Mouse (Mus musculus): ENCODE data around the gene Phyh. TPM values are rescaled to one million over a fixed set of nuclear protein-coding genes. Genes with fewer than 3 reads are reported as not detected.

Gene Phyh
- polyA plus RNA-seq (2014; fragmentation: Nextera tagmentation; extraction: Ambion mirVana): 110 and 113 TPM in 2 replicates

DNA sequence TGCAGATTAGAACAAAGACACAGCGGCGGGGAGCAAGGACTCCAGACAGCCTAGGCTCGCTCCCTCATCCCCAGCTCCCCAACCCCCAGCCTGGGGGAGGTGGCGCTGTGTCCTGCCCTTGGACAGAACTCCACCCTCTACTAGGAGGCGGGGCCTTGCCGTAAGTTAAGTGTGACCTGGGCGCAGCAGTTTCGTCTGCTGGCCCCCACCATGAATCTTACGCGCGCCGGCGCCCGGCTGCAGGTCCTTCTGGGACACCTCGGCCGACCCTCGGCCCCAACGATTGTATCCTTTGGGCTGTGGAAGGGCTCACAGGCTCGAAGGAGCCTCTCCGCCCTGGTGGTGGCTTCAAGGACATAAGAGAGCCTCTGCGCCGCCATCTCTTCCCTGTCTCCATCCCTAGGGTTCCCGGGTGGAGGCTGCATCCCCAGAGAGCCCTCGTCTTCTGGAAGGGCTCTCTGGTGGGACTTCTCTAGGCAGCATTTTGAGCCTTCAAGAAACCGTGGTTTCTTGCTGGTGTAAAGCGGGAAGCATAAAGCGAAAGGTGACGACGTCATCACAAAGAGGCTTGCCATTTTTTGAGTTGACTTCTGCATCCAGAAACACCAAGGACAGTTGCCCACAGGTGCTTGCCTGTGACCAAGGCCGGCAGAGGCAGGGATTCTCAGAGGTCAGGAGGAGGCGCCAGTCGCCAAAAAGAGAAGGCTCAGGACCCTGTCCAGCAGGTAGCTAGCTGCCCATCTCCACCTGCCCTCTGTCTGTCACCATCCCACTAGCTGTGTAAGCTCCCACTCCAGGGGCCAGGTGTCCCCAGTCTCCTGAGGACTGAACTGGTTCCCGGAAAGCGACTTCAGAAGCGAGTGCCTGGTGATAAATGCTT lies at the start of gene Phyh:
TSS of gene Phyh (plus strand) at position 160 of the 880 bp plus-strand sequence.
- H3K36me3 ChIP-seq (ENCODE audit: control insufficient read depth, insufficient read depth, low read length): no peaks in the 10 kb centered on the region
- H3K9me3 ChIP-seq (replicated peaks; ENCODE audit: control insufficient read depth, low read length): no peaks in the 10 kb centered on the region
- no peaks in the 10 kb centered on the region for H3K27me3 ChIP-seq (ENCODE audit: control insufficient read depth, insufficient read depth, low read length)
- H3K4me1 ChIP-seq (ENCODE audit: control insufficient read depth, insufficient read depth, low read length): peaks cover 6% of the 10 kb centered on the region; the same call in 1 of the 2 replicates
- peak; percentile 95 for ATAC-seq (replicated peaks; ENCODE audit: insufficient number of reproducible peaks, low FRiP score, low TSS enrichment)
- H3K27ac ChIP-seq (ENCODE audit: low read depth, low read length): peak within 1 kb of the TSS; percentile 72
- H3K4me2 ChIP-seq: peak within 1 kb of the TSS; percentile 91
- H3K4me3 ChIP-seq (ENCODE audit: low read depth, low read length): peak within 1 kb of the TSS; percentile 63
- H3K9ac ChIP-seq (ENCODE audit: low read depth, low read length): peak within 1 kb of the TSS; percentile 79
- 7% methylated on average over 35 of the region's 35 CpGs for whole genome bisulfite sequencing (ENCODE audit: insufficient replicate concordance)

DNA sequence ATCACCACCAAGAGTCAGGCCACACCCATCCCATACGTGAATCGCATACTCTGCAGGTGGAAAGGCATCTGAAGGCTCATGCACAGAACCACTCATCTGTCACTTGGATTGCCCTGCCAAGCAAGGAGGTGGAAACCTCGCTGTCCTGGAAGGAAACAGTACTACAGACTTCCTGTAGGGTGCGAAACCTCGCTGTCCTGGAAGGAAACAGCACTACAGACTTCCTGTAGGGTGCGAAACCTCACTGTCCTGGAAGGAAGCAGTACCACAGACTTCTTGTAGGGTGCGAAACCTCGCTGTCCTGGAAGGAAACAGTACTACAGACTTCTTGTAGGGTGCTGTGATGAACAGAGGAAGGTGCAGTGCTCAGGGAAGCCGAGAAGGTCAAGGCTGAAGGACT lies 46.1 kb upstream of the Phyh start:
- H3K36me3 ChIP-seq (ENCODE audit: control insufficient read depth, insufficient read depth, low read length): no peaks in the 10 kb centered on the region
- H3K4me3 ChIP-seq (ENCODE audit: low read depth, low read length): no peak overlapping the region
- H3K27ac ChIP-seq (ENCODE audit: low read depth, low read length): no peak overlapping the region
- ATAC-seq (replicated peaks; ENCODE audit: insufficient number of reproducible peaks, low FRiP score, low TSS enrichment): no peak
- H3K9ac ChIP-seq (ENCODE audit: low read depth, low read length): no peak overlapping the region
- H3K4me1 ChIP-seq (ENCODE audit: control insufficient read depth, insufficient read depth, low read length): no peaks in the 10 kb centered on the region
- WGBS (ENCODE audit: insufficient replicate concordance): 71% methylated on average over 9 of the region's 9 CpGs
- no peaks in the 10 kb centered on the region for H3K27me3 ChIP-seq (ENCODE audit: control insufficient read depth, insufficient read depth, low read length)
- no peak overlapping the region for H3K4me2 ChIP-seq
- no peaks in the 10 kb centered on the region for H3K9me3 ChIP-seq (replicated peaks; ENCODE audit: control insufficient read depth, low read length)

DNA sequence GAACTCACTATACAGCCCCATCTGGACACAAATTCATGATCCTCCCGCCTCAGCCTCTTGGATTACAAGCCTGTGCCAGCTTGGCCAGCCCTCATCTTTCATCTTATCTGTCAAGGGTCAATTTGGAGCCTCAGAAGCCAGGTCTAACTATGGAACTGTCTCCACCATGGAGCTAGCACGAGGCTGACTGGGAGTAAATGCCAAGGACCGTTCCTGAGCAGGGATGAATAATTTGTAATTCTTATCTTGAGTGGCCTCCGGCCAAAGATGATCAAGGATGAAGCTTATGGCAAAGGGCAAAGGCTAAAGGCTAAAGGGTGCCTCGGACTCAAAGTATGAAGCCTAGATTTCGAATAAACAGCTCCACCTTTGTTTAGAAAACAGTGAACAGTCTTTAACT lies 45.5 kb upstream of the Phyh start:
- no peak overlapping the region for H3K4me2 ChIP-seq
- no peaks in the 10 kb centered on the region for H3K27me3 ChIP-seq (ENCODE audit: control insufficient read depth, insufficient read depth, low read length)
- no peak for ATAC-seq (replicated peaks; ENCODE audit: insufficient number of reproducible peaks, low FRiP score, low TSS enrichment)
- no peak overlapping the region for H3K27ac ChIP-seq (ENCODE audit: low read depth, low read length)
- WGBS (ENCODE audit: insufficient replicate concordance): 58% methylated on average over 6 of the region's 6 CpGs
- no peak overlapping the region for H3K4me3 ChIP-seq (ENCODE audit: low read depth, low read length)
- no peaks in the 10 kb centered on the region for H3K36me3 ChIP-seq (ENCODE audit: control insufficient read depth, insufficient read depth, low read length)
- no peaks in the 10 kb centered on the region for H3K9me3 ChIP-seq (replicated peaks; ENCODE audit: control insufficient read depth, low read length)
- H3K4me1 ChIP-seq (ENCODE audit: control insufficient read depth, insufficient read depth, low read length): no peaks in the 10 kb centered on the region
- H3K9ac ChIP-seq (ENCODE audit: low read depth, low read length): no peak overlapping the region

DNA sequence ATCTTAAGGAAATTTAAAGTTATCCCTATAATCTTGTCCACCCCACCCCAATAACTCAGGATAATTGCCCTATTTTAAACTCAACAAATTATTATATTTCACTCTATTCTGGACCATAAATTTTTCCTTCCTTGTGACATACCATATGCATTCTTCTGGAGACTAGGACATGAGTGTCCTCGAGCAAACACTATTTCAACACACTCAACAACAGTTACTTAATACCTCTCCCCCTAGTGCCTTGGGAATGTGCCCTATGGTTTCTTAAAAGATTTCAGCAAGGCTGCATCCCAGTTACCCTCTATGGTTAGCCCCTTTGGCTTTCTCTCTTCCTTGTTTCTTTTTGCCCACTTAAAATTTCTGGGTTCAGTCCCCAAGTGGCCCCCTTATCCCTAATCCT lies 43.7 kb upstream of the Phyh start:
- Histone ChIP-seq H3K9ac (ENCODE audit: low read depth, low read length) (no peak overlapping the region), H3K4me3 (ENCODE audit: low read depth, low read length) (no peak overlapping the region), H3K27ac (ENCODE audit: low read depth, low read length) (no peak overlapping the region), H3K4me2 (no peak overlapping the region), H3K4me1 (ENCODE audit: control insufficient read depth, insufficient read depth, low read length) (no peaks in the 10 kb centered on the region), H3K27me3 (ENCODE audit: control insufficient read depth, insufficient read depth, low read length) (no peaks in the 10 kb centered on the region), H3K9me3 (replicated peaks; ENCODE audit: control insufficient read depth, low read length) (no peaks in the 10 kb centered on the region), H3K36me3 (ENCODE audit: control insufficient read depth, insufficient read depth, low read length) (no peaks in the 10 kb centered on the region)
- 48% methylated on average over 1 of the region's 1 CpGs for WGBS (ENCODE audit: insufficient replicate concordance)
- ATAC-seq (replicated peaks; ENCODE audit: insufficient number of reproducible peaks, low FRiP score, low TSS enrichment): no peak

DNA sequence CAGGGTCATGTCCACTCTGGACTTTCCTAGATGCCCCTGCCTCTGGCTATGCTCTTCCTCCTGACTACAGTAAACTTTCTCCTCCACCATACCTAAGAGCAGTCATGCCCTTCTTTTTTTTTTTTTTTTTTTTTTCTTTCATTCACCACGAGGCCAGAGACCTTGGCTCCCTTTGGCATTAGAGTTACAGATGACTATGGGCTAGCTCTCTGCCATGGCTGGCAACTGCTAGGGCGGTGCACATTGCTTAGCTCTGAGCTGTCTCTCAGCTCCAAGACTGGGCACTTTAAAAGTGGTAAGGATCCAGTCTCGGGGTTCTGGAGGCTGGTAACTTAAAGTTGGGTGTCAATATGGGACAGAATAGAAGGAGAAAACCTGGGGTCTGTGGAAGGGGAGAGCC lies 42.7 kb upstream of the Phyh start:
- Histone ChIP-seq H3K36me3 (ENCODE audit: control insufficient read depth, insufficient read depth, low read length) (no peaks in the 10 kb centered on the region), H3K27ac (ENCODE audit: low read depth, low read length) (no peak overlapping the region), H3K9ac (ENCODE audit: low read depth, low read length) (no peak overlapping the region), H3K9me3 (replicated peaks; ENCODE audit: control insufficient read depth, low read length) (no peaks in the 10 kb centered on the region), H3K4me2 (no peak overlapping the region), H3K4me3 (ENCODE audit: low read depth, low read length) (no peak overlapping the region), H3K27me3 (ENCODE audit: control insufficient read depth, insufficient read depth, low read length) (no peaks in the 10 kb centered on the region), H3K4me1 (ENCODE audit: control insufficient read depth, insufficient read depth, low read length) (peaks cover 3% of the 10 kb centered on the region; the same call in 1 of the 2 replicates)
- WGBS (ENCODE audit: insufficient replicate concordance): 67% methylated on average over 3 of the region's 3 CpGs
- ATAC-seq (replicated peaks; ENCODE audit: insufficient number of reproducible peaks, low FRiP score, low TSS enrichment): no peak

DNA sequence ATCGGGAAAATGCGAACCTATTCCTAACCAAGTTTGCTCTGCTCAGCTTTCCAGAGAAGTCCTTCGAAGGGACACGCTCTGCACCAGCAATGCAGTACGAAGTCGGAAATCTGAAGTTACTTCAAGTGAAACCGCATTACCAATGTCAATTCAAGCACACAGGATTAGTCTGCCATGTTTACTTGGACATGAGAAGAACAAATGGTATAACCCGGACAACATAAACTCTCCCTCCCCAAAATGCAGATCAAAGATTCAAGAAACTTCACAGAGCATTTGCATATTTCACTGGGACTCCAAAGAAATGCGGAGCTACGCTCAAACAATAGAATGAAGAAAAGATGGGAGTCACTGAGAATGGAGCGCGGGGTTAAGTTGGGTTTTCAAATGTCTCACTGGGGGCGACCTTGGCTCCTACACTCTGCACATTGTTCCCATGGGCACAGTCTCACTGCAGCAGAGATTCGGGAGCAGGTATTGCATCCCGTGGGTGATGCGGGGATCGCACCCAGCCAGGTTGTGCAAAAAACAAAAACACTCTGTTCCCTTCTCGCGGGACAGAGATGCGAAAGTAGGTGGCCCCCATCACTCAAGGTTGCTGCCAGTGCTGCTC lies 38.0 kb upstream of the Phyh start:
- WGBS (ENCODE audit: insufficient replicate concordance): 4% methylated on average over 20 of the region's 20 CpGs
- peak overlapping the region; percentile 97 for H3K9ac ChIP-seq (ENCODE audit: low read depth, low read length)
- no peak for ATAC-seq (replicated peaks; ENCODE audit: insufficient number of reproducible peaks, low FRiP score, low TSS enrichment)
- H3K27ac ChIP-seq (ENCODE audit: low read depth, low read length): peak overlapping the region; percentile 99
- H3K4me2 ChIP-seq: peak overlapping the region; percentile 87
- H3K4me1 ChIP-seq (ENCODE audit: control insufficient read depth, insufficient read depth, low read length): peaks cover 11% of the 10 kb centered on the region; the same call in 1 of the 2 replicates
- H3K36me3 ChIP-seq (ENCODE audit: control insufficient read depth, insufficient read depth, low read length): peaks cover under 1% of the 10 kb centered on the region; the same call in 1 of the 2 replicates
- no peaks in the 10 kb centered on the region for H3K27me3 ChIP-seq (ENCODE audit: control insufficient read depth, insufficient read depth, low read length)
- no peaks in the 10 kb centered on the region for H3K9me3 ChIP-seq (replicated peaks; ENCODE audit: control insufficient read depth, low read length)
- H3K4me3 ChIP-seq (ENCODE audit: low read depth, low read length): peak overlapping the region; percentile 89

DNA sequence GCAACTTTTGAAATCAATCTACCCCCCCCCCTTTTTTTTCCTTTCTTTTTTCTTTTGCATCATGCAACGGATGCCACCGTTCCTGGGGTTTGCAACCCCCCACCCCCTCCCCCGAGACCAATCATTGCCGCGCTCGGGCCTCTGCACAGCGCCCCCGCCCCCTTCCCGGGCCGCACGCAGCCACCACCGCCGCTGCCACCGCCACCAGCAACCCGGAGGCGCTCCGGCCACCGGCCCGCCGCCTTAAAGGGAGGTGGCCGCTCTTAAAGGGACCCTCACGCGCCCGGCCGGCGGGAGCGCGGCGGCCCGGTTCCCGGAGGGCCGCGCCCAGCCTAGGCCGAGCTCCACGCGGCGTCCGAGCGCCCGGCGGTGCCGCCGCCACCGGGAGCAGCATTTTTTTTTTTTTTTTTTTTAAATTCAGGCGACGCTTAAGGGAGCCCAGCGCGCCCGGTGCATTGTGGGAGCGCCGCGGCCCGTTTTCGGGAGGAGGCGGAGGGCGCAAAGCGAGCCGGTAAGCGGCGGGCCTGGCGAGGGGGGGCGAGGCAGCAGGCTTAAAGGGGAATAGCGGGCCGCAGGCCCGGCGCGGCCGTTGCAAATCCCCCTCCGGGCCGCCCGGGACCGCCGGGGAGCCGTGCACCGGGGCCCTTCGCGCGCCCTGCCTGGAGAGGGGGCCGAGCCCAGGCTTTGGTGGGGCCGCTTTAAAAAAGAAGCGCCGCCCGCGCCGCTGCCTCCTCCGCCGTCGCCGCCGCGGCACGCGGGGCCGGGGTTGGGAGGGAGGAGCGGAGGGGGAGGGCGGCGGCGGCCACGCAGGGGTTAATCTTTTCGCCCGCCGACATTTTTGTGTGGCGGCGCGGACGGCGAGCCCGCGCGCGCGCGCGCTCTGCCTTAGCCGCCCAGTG lies 37.2 kb upstream of the Phyh start, which contains the start of gene Sephs1:
TSS of gene Sephs1 (plus strand) at position 215 of the 899 bp plus-strand sequence.
- Histone ChIP-seq H3K4me3 (ENCODE audit: low read depth, low read length) (peak within 1 kb of the TSS; percentile 89), H3K27ac (ENCODE audit: low read depth, low read length) (peak within 1 kb of the TSS; percentile 99), H3K4me1 (ENCODE audit: control insufficient read depth, insufficient read depth, low read length) (peaks cover 11% of the 10 kb centered on the region; the same call in 1 of the 2 replicates), H3K9me3 (replicated peaks; ENCODE audit: control insufficient read depth, low read length) (no peaks in the 10 kb centered on the region), H3K9ac (ENCODE audit: low read depth, low read length) (peak within 1 kb of the TSS; percentile 97), H3K4me2 (peak within 1 kb of the TSS; percentile 87), H3K36me3 (ENCODE audit: control insufficient read depth, insufficient read depth, low read length) (peaks cover 8% of the 10 kb centered on the region; the same call in 1 of the 2 replicates), H3K27me3 (ENCODE audit: control insufficient read depth, insufficient read depth, low read length) (no peaks in the 10 kb centered on the region)
- peak; percentile 81 for ATAC-seq (replicated peaks; ENCODE audit: insufficient number of reproducible peaks, low FRiP score, low TSS enrichment)
- WGBS (ENCODE audit: insufficient replicate concordance): under 1% methylated on average over 91 of the region's 115 CpGs

DNA sequence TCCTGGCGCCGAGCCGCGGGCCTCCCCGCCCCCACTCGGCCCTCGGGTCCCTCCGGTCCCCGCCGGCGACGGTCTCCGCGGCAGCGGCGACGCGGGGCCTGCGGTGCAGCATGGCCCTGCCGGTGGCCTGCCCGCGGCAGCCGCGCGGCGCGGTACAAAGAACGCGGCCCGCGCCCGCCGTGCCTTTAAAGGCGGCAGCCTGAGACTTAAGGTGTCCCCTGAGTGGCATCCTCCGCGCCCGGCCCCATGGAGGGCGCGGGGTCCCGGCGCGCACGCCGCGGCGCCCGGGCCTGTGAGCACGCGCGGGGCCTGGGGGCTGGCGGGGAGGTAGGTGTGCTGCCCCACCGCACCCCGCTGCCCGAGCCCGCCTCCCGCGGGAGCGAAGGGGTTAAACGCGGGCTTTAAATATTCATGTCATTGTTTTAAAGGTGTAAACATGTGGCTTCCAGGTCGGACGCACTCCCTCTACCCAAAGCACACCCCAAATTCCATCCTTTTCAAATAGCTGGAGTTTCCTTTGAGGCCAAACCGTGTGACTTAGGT lies 36.5 kb upstream of the Phyh start:
- Histone ChIP-seq H3K9me3 (replicated peaks; ENCODE audit: control insufficient read depth, low read length) (no peaks in the 10 kb centered on the region), H3K27ac (ENCODE audit: low read depth, low read length) (peak overlapping the region; percentile 99), H3K36me3 (ENCODE audit: control insufficient read depth, insufficient read depth, low read length) (peaks cover 13% of the 10 kb centered on the region; the same call in 1 of the 2 replicates), H3K4me3 (ENCODE audit: low read depth, low read length) (peak overlapping the region; percentile 89), H3K9ac (ENCODE audit: low read depth, low read length) (peak overlapping the region; percentile 97), H3K4me2 (peak overlapping the region; percentile 87), H3K4me1 (ENCODE audit: control insufficient read depth, insufficient read depth, low read length) (peaks cover 11% of the 10 kb centered on the region; the same call in 1 of the 2 replicates), H3K27me3 (ENCODE audit: control insufficient read depth, insufficient read depth, low read length) (no peaks in the 10 kb centered on the region)
- under 1% methylated on average over 53 of the region's 63 CpGs for WGBS (ENCODE audit: insufficient replicate concordance)
- ATAC-seq (replicated peaks; ENCODE audit: insufficient number of reproducible peaks, low FRiP score, low TSS enrichment): peak; percentile 59

Data from heart, embryonic 11.5 days (tissue).